Mouse (Mus musculus) small intestine, adult 2 months (tissue): ENCODE data around the gene Gm3476. TPM values are rescaled to one million over a fixed set of nuclear protein-coding genes. Genes with fewer than 3 reads are reported as not detected.
"Not testable (repeated sequence)": the region's sequence is repeated elsewhere in the genome, so short reads cannot be mapped to it uniquely, and the experiment has no call there.

ENCODE experiments used
- H3K27ac ChIP-seq: fragments of 200-500 bp; 2 replicates; pipeline ENCODE4 v1.5.1; 2012; ENCODE audit warnings: low read depth, low read length, control low read depth, inconsistent platforms; ENCODE audit not compliant: insufficient read depth
- H3K27me3 ChIP-seq: fragments of 200-500 bp; 2 replicates; pipeline ENCODE4 v1.6.1; 2012; ENCODE audit warnings: mild to moderate bottlenecking, moderate library complexity, low read length, inconsistent platforms; ENCODE audit not compliant: control insufficient read depth, insufficient read depth
- H3K36me3 ChIP-seq: fragments of 200-500 bp; 2 replicates; pipeline ENCODE4 v1.6.1; 2012; ENCODE audit warnings: mild to moderate bottlenecking, low read length, control low read depth, inconsistent platforms; ENCODE audit not compliant: control insufficient read depth, insufficient read depth
- H3K4me1 ChIP-seq: fragments of 200-500 bp; 2 replicates; pipeline ENCODE4 v1.6.1; 2012; ENCODE audit warnings: low read length, inconsistent platforms, mixed read lengths; ENCODE audit not compliant: control insufficient read depth, insufficient read depth, insufficient read length
- H3K4me3 ChIP-seq: fragments of 200-500 bp; 2 replicates; pipeline ENCODE4 v1.5.1; 2012; ENCODE audit warnings: low read depth, mild to moderate bottlenecking, control low read depth, inconsistent platforms, low read length, moderate library complexity
- WGBS: fragments of 180-500 bp; shearing (Covaris S2); methylation state at CpG from one replicate; pipeline ENCODE4 v1.1.7; 2018; 5-methylcytosine and 5-hydroxymethylcytosine counted together
- polyA plus RNA-seq: library from polyadenylated mRNA; depleted of rRNA; stranded (reverse); fragments of >200 nt; gene quantifications from 2 replicates; pipeline ENCODE4 v1.2.3, GENCODE M21; 2012; rRNA removed

Gm3476 gene
- polyA plus RNA-seq = not detected in 2 replicates

- not testable (repeated sequence) for H3K4me1 ChIP-seq, H3K27ac ChIP-seq, H3K27me3 ChIP-seq, H3K4me3 ChIP-seq, H3K36me3 ChIP-seq
- no CpG with 5 or more reads among the region's 1 CpGs for WGBS
Measured at GRCm38 (mm10) chr14:6125707-6126106, at the start of gene Gm3476. Gene Gm3476 (minus strand): TSS chr14:6125807.

GRCm38 (mm10) chr14:6163538-6163937, 37.9 kb upstream of the Gm3476 start:
- not testable (repeated sequence) for H3K4me3 ChIP-seq, H3K36me3 ChIP-seq, H3K27ac ChIP-seq, H3K27me3 ChIP-seq, H3K4me1 ChIP-seq
- 73% methylated on average over 7 of the region's 9 CpGs for WGBS

GRCm38 (mm10) chr14:6161085-6161484, 35.5 kb upstream of the Gm3476 start:
- not testable (repeated sequence) for H3K4me1 ChIP-seq, H3K27me3 ChIP-seq, H3K36me3 ChIP-seq, H3K27ac ChIP-seq, H3K4me3 ChIP-seq
- 80% methylated on average over 1 of the region's 1 CpGs for WGBS

- H3K27ac ChIP-seq, H3K27me3 ChIP-seq, H3K36me3 ChIP-seq, H3K4me1 ChIP-seq: not testable (repeated sequence)
- WGBS = 1% methylated on average over 42 of the region's 51 CpGs
- peak within 1 kb of the TSS; percentile 50 for H3K4me3 ChIP-seq
Measured at GRCm38 (mm10) chr14:6108272-6108925, 17.2 kb downstream of the Gm3476 start, which contains the start of gene Gm3468. Gene Gm3468 (minus strand): TSS chr14:6108665.

GRCm38 (mm10) chr14:6107500-6107899, 18.1 kb downstream of the Gm3476 start:
- not testable (repeated sequence) for H3K36me3 ChIP-seq, H3K4me3 ChIP-seq

GRCm38 (mm10) chr14:6093842-6094241, 31.8 kb downstream of the Gm3476 start, which contains the start of gene Gm8206:
Gene Gm8206 (minus strand): TSS chr14:6093942.
- not testable (repeated sequence) for H3K36me3 ChIP-seq, H3K4me3 ChIP-seq, H3K4me1 ChIP-seq, H3K27me3 ChIP-seq, H3K27ac ChIP-seq
- WGBS = 90% methylated on average over 2 of the region's 3 CpGs

More at GRCm38 (mm10) chr14:6107500-6107899, 18.1 kb downstream of the Gm3476 start:
- H3K27me3 ChIP-seq, H3K27ac ChIP-seq, H3K4me1 ChIP-seq: not testable (repeated sequence)
- 4% methylated on average over 9 of the region's 9 CpGs for WGBS

GRCm38 (mm10) chr14:6058167-6058566, 67.4 kb downstream of the Gm3476 start, which contains the start of gene Gm6337:
Gene Gm6337 (minus strand): TSS chr14:6058267.
- not testable (repeated sequence) for H3K36me3 ChIP-seq, H3K27ac ChIP-seq, H3K27me3 ChIP-seq, H3K4me1 ChIP-seq, H3K4me3 ChIP-seq
- WGBS = 77% methylated on average over 4 of the region's 4 CpGs

Other genes with a start within 250 kb of the Gm3476 start
- not detected in 2 replicates for gene Gm8237, start 245.4 kb downstream of the Gm3476 start, polyA plus RNA-seq
- gene Gm3248, start 164.1 kb downstream of the Gm3476 start, polyA plus RNA-seq = not detected in 2 replicates
- gene Gm3453, start 146.7 kb downstream of the Gm3476 start, polyA plus RNA-seq = not detected in 2 replicates
- not detected in 2 replicates for gene Gm6337, start 67.5 kb downstream of the Gm3476 start, polyA plus RNA-seq
- not detected in 2 replicates for gene Gm8206, start 31.9 kb downstream of the Gm3476 start, polyA plus RNA-seq
- gene Gm3468, start 17.1 kb downstream of the Gm3476 start, polyA plus RNA-seq = 0.08 TPM in 1 of 2 replicates, not detected in the other
- not detected in 2 replicates for gene Gm21560, start 93.5 kb upstream of the Gm3476 start, polyA plus RNA-seq
- not detected in 2 replicates for gene Gm3411, start 161.4 kb upstream of the Gm3476 start, polyA plus RNA-seq
- gene Gm21103, start 179.0 kb upstream of the Gm3476 start, polyA plus RNA-seq = not detected in 2 replicates
- not detected in 2 replicates for gene Gm3618, start 217.9 kb upstream of the Gm3476 start, polyA plus RNA-seq